Mouse (Mus musculus) thymus, adult 18-20 months (tissue): ENCODE results near the gene Nrip1.

Experiments
- DNase-seq, 2 experiments: peaks; one replicate each; pipeline ENCODE4 v3.0.0; 2022; ENCODE audit warnings: mixed read lengths in 2 of 2

Nrip1 gene

DNA sequence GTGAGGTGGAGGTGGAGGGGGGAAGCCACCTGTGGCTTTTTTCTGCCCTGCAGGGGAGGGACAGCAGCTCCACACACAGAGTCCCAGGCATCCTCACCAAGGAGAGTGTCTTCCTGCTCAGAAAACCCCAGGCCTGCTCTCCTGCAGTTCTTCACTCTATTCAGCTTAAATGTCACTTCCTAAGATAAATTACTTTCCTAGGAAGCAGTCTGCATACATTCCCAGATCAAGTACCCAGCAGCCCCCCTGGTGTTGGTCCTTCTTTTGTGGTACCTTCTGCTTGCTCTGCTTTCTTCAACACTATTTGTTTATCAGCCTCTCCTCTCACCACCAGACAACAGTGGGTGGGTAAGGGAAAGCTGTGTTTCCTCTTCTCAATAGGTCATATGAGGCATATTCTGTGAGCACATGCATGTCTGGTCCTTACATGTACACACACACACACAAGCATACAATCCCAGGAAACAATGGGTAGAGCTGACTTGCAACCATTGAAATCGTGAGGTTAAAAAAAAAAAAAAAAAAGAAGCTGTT, 60.7 kb downstream of the Nrip1 start:
- DNase-seq: no peak

DNA sequence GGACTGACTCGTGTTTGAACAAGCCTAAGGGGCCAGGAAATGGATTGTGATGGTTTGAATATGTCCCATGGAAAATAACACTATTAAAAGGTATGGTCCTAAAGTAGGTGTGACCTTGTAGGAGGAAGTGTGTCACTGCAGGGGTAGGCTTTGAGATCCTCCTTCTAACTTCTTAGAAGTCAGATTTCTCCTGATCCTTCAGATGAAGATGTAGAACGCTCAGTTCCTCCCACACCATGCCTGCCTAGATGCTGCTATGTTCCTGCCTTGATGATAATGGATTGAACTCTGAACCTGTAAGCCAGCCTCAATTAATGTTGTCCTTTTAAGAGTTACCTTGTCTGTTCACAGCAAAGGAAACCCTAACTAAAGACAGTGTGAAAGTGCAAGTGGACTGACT, 62.8 kb downstream of the Nrip1 start:
- no peak for DNase-seq

- no peak for DNase-seq
These were observed 63.3 kb downstream of the Nrip1 start for GRCm38 (mm10) chr16:76310286-76310685.

- DNase-seq: no peak
These were observed 64.3 kb downstream of the Nrip1 start for GRCm38 (mm10) chr16:76309280-76309679.

DNA sequence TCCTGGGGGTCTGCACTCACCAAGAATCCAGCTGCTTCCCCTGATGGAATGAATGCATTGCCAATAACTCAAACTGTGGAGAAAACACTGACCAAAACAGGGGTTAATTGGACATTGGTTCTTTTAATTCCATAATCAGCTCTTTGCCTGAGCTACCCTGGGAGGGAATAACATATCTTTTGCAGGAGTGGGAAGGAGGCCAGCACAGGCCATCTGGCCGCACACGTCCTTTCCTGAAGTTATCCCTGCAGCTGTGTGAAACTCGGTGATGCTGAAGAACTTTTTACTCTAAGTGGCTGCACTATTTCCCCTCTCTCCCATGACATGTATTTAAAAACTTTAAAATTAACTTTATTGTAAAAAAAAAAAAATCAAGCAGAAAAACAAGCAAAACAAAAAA, 66.6 kb downstream of the Nrip1 start:
- DNase-seq: no peak

GRCm38 (mm10) chr16:76306446-76306845, 67.2 kb downstream of the Nrip1 start:
- DNase-seq: no peak

DNA sequence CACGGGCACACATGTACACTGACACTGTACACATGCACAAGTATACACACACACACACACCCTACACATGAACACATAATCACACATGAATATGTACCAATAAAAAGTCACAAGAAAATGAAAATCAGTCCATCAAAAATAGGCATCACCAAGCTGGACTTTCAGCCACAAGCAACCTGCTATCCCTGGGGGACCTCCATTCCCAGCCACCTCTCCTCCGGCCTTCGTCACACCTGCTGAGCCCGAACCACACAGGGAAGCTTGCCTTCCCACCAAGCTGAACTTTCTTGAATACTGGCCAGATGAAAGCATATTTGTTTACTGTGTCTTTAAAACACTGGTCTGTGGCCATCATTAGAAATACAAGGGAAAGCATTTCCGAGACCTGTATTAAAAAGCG, 70.2 kb downstream of the Nrip1 start:
- no peak for DNase-seq

GRCm38 (mm10) chr16:76301728-76302050, 71.9 kb downstream of the Nrip1 start:
- DNase-seq: no peak

DNA sequence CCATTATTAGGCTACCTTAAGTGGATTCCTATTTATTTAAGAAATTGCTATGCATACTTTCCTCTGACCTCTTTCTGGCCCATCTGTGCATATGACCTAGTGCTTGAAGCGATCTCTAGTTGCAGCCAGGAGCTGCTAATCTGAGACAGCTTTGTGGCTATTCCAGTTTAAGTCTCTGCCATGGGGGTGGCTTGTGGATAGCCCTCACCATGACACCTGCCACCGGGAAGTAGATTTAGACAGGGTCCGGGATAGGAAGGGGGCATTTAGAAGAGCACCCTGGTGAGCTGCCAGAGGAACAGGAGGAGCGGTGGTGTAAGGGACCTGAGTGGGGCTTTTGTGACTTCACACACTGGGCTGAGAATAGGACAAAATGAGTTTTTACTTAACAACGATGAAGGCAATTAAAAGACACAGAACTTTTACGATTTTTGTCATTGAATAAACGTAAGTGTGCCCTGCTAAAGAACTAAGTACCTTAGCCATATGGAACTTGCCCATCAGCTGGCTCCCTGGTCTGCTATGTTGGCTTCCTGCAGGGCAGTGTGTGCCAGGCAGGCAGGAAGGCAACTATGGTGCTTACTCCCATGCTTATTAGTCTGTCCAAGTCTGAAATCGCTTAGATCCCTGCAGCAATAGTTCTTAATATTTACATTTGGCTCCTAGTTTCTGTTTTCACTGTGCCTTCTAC, 72.4 kb downstream of the Nrip1 start:
- DNase-seq: no peak

- DNase-seq: no peak
These were observed 73.2 kb downstream of the Nrip1 start for GRCm38 (mm10) chr16:76300452-76300851.

GRCm38 (mm10) chr16:76299511-76299910, 74.1 kb downstream of the Nrip1 start:
- DNase-seq: no peak

GRCm38 (mm10) chr16:76295322-76295721, 78.3 kb downstream of the Nrip1 start:
- DNase-seq: no peak

GRCm38 (mm10) chr16:76294550-76294949, 79.1 kb downstream of the Nrip1 start:
- no peak for DNase-seq

DNA sequence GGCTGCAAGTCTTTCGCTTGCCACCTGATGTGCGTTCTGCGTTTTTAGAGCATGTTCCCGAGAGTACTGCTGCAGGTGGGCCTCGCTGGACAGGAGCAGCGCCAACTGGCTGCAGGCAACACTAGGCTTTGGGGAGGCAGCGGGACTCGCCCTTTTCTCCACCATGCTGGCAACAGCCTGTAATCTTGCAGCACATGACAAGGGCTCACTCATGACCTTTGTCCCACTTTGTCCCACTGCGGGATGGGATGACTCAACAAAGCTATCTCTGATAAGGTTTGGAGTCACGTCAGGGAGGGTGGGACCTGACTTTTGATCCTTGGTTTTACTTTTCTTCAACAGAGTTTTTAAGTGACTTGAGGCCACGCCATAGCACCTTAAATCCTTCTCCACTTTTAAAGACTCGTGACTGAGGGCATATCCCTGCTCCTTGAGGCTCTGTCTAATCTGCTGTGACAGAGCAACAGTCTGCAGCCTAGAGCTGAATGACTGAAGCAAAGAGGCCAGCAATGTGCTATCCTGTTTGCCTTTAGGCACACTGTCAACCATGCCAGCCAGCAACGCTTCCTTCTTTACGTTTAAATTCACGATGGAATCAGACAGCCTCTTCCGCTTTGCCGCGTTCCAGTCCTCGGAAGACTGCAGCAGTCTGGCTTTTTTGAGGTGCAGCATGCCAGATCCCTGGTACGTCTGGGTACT, 79.7 kb downstream of the Nrip1 start:
- DNase-seq: no peak

- DNase-seq: no peak
These were observed 80.5 kb downstream of the Nrip1 start for GRCm38 (mm10) chr16:76293176-76293575.

DNA sequence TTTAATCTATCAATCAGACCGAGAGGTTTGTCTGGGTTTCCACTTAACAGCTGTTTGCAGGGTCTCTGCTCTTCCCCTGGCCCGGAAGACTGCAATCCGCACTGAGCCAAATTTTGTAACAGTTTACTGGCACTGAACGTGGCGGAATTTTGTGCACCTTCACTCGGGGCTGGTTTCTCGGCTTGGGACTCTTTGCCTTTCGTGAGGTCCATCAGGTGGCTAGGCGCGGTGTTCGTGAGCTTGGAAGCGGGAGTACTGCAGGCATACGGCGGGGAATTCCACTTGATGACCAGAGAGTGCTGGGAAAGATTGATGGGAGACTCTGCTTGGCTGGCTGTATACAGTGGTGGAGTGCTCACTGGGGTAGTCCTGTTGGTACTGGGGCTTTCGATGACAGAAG, 81.0 kb downstream of the Nrip1 start:
- no peak for DNase-seq

DNA sequence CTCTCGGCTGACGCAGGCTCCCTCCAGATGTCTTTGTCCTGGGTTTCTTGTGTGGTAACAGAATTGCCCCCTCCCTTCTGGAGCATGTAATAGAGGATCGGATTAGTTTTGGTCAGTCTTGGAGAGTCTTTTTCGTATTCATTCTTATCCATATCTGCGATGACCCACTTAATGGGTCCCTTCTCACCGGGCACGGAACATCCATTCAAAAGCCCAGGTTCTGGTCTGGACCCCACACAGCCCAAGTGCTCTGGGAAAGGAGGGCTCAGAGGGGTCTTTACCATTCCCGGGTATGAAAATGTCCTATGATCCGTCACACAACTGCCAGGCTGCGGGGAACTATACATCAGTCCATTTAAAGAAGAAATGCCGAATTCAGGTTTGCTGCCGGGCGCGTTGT, 82.3 kb downstream of the Nrip1 start:
- DNase-seq: no peak

DNA sequence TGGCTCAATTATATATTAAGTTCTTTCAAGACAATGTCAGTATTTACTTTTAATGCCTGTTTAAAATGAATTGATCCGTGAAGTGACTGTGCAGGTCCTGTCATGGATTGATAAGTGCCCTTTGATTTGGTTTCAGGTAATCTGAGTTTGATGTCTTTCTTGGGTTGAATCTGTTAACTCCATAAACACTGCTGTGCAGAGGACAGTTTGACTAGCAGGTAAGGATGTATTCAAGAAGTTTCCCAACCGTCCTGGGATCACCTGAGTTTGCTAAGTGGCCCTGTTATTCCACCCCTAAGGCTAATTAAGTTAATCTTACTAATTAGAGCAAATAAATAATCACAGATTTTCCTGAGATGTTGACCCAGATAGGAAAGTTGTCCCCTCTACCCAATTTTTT, 84.1 kb downstream of the Nrip1 start:
- DNase-seq: no peak

GRCm38 (mm10) chr16:76283796-76284195, 89.8 kb downstream of the Nrip1 start:
- no peak for DNase-seq

DNA sequence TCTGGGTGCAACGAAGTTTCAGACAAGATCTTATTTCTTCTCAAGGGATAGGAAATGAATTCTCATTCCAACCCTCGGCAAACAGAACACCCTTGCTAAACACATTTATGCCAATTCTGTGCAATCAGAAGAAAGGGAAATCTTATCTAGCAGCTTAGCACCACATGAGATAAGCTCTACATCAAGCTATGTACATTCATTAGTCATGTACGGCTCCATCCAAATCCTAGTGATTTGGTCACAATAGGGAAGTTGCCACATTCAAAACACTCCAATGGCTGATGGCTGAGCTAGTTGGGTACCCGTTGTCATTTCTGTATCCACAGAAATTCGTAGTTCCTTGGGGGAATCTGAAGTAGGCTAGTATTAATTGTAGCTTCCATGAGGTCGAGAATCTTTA, 91.8 kb downstream of the Nrip1 start:
- DNase-seq: no peak

- DNase-seq: no peak
These were observed 93.3 kb downstream of the Nrip1 start for GRCm38 (mm10) chr16:76280365-76280764.

DNA sequence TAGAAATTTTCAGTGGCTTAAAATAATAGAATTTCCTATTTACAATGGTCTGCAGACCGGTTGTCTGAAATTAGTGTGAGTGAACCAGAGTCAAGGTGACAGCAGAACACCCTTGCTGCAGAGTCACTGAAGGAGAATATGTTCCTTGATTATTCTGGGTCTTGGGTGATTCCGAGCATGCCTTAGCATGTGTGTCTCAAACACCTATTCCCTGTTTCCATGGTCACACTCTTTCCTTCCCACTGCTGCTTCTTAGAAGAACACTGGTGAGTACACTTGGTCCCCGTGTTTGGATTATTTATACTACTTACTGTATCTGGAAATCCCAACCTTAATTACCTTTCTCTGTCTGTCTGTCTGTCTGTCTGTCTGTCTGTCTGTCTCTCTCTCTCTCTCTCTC, 97.4 kb downstream of the Nrip1 start:
- no peak for DNase-seq

DNA sequence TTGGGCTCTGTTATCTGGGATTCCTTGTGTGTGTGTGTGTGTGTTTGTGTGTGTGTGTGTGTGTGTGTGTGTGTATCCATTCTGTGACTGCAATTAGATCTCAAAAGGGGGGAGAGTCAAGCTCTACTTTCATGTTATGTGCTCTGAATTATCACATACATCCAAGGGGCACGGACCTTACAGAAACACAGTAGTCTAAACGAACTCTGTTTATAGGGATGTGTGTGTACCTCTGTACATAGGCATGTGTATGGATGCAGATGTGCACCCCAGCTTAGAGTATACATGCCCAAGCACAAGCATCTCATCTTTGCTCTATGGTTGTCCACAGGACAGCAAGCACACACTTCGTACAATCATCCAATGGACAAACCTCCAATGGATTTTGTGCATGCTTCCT, 98.0 kb downstream of the Nrip1 start:
- no peak for DNase-seq

DNA sequence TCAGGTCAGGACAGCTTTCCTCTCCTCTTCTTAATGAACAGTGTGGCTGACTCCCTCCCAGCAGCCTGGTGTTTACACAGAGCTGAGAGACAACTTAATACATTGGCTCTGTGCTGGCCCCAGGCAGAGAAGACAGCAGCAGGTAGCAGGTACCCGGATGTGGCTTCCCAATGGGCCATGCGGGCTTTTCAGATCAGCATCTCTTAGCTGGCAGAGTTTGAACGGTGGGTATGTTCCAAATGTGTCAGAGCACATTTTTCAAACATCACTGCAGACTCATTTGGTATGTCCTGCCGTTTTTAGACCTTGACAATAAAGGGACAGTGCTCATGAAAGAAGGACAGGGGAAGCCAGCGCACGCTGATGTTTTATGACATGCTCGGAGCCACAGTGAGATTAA, 98.5 kb downstream of the Nrip1 start:
- no peak for DNase-seq
